Comparison of ENCODE assay signal across 22 mouse cellular contexts in the genomic region with DNA sequence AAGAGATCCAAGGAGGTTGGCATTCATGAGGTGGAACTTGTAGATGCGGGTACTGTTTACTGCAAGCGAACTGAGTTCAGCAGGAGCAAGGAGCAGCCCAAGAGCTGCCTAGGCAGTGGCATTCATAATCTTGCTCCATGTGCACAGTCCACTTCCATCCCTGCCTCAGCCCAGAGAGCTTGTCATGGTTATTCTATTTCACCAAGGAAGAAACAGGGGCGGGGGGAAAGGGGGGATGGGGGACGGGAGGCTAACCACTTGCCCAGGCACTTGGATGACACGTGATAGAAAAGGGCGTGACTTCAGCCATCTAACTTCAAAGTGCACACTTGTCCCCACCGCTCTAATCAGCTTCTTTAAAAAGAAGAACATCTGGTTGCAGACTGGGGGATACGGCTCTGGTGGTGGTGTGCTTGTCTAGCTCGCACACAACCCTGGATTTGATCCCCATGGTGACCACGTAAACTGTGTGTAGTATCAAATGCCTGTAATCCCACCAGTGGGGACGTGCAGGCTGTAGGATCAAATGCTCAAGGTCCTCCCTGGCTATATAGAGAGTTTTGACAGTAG.
DNase-seq lines count a peak whose midpoint lies in the region; ATAC-seq lines count a peak whose summit lies in the region.
"Had no signal": no experiment of that assay in that cellular context is flagged by ENCODE, and none has a peak within 500 bp of the region (broad histone marks: within the 10 kb centered on the region; RNA-seq: fewer than 3 reads in every experiment).

No protein-coding gene starts in this region.

- peak; percentile 76 for DNase-seq in heart, embryonic 10.5 days (ENCODE audit: low spot score)
- no peak for DNase-seq in heart, adult 9 months (ENCODE audit: low spot score in 2 of 2)
- DNase-seq in midbrain, embryonic 11.5 days (ENCODE audit: low spot score, missing footprints): peak; percentile 60
- no peak for DNase-seq in midbrain, embryonic 10.5 days (ENCODE audit: low spot score)
- DNase-seq in forelimb bud, embryonic 11.5 days (ENCODE audit: low read depth, low spot score): peak; percentile 32
- no peak for DNase-seq in adrenal gland, postnatal 25 days
- DNase-seq: cerebellum, adult 18-20 months; cerebellum, postnatal 25 days; gastrocnemius, postnatal 36 days; kidney, adult 11 months; kidney, postnatal 10 days; left cerebral cortex, postnatal 4 days; midbrain, embryonic 14.5 days; thymus, postnatal 14 days had no signal

- H3K27me3 ChIP-seq in heart, embryonic 10.5 days (ENCODE audit: insufficient read depth, poor library complexity, severe bottlenecking): no peaks in the 10 kb centered on the region
- no peaks in the 10 kb centered on the region for H3K27me3 ChIP-seq in midbrain, embryonic 11.5 days (ENCODE audit: control insufficient read depth, insufficient read depth, low read length)
- H3K27me3 ChIP-seq in midbrain, embryonic 10.5 days (ENCODE audit: low read depth, poor library complexity, severe bottlenecking): no peaks in the 10 kb centered on the region
- H3K27me3 ChIP-seq in forebrain, embryonic 12.5 days: no peaks in the 10 kb centered on the region
- H3K27me3 ChIP-seq: heart, embryonic 15.5 days; neural tube, embryonic 13.5 days had no signal

- no peaks in the 10 kb centered on the region for H3K9me3 ChIP-seq in heart, embryonic 10.5 days
- no peaks in the 10 kb centered on the region for H3K9me3 ChIP-seq in midbrain, embryonic 11.5 days (ENCODE audit: control insufficient read depth, low read length)
- H3K9me3 ChIP-seq in midbrain, embryonic 10.5 days (replicated peaks): no peaks in the 10 kb centered on the region
- H3K9me3 ChIP-seq in forebrain, embryonic 12.5 days: no peaks in the 10 kb centered on the region
- H3K9me3 ChIP-seq: forebrain, embryonic 10.5 days; heart, embryonic 15.5 days; neural tube, embryonic 13.5 days had no signal

- ATAC-seq in midbrain, embryonic 11.5 days (ENCODE audit: low FRiP score): no peak
- ATAC-seq in forebrain, embryonic 12.5 days (ENCODE audit: low FRiP score): no peak

- peaks cover 10% of the 10 kb centered on the region for H3K4me1 ChIP-seq in heart, embryonic 10.5 days
- no peaks in the 10 kb centered on the region for H3K4me1 ChIP-seq in midbrain, embryonic 11.5 days (ENCODE audit: control insufficient read depth, insufficient read depth, low read length)
- H3K4me1 ChIP-seq in midbrain, embryonic 10.5 days: peaks cover 5% of the 10 kb centered on the region; the same call in 1 of the 2 replicates
- H3K4me1 ChIP-seq in forebrain, embryonic 12.5 days: peaks cover 4% of the 10 kb centered on the region; the same call in 1 of the 2 replicates
- H3K4me1 ChIP-seq: heart, embryonic 15.5 days; neural tube, embryonic 13.5 days had no signal

- H3K4me2 ChIP-seq in midbrain, embryonic 11.5 days: no peak overlapping the region
- no peak overlapping the region for H3K4me2 ChIP-seq in forebrain, embryonic 12.5 days
- H3K4me2 ChIP-seq: heart, embryonic 15.5 days; neural tube, embryonic 13.5 days had no signal

- 39% methylated on average over 11 of the region's 11 CpGs for WGBS in heart, embryonic 10.5 days
- 77% methylated on average over 11 of the region's 11 CpGs for WGBS in midbrain, embryonic 11.5 days
- WGBS in midbrain, embryonic 10.5 days: 76% methylated on average over 11 of the region's 11 CpGs
- WGBS in forebrain, embryonic 12.5 days: 83% methylated on average over 11 of the region's 11 CpGs

- no peaks in the 10 kb centered on the region for H3K36me3 ChIP-seq in heart, embryonic 10.5 days
- H3K36me3 ChIP-seq in midbrain, embryonic 11.5 days (ENCODE audit: control insufficient read depth, insufficient read depth, low read length): no peaks in the 10 kb centered on the region
- no peaks in the 10 kb centered on the region for H3K36me3 ChIP-seq in midbrain, embryonic 10.5 days
- no peaks in the 10 kb centered on the region for H3K36me3 ChIP-seq in forebrain, embryonic 12.5 days (replicated peaks)
- H3K36me3 ChIP-seq: forebrain, embryonic 10.5 days; G1E; heart, embryonic 15.5 days; neural tube, embryonic 13.5 days had no signal

- H3K27ac ChIP-seq in heart, embryonic 10.5 days: no peak overlapping the region
- no peak overlapping the region for H3K27ac ChIP-seq in midbrain, embryonic 11.5 days (ENCODE audit: low read depth, low read length)
- no peak overlapping the region for H3K27ac ChIP-seq in midbrain, embryonic 10.5 days (replicated peaks)
- H3K27ac ChIP-seq in forebrain, embryonic 12.5 days: no peak overlapping the region
- H3K27ac ChIP-seq: forebrain, embryonic 10.5 days; heart, embryonic 15.5 days; left cerebral cortex, adult 2 months; liver, embryonic 14.5 days; macrophage; neural tube, embryonic 13.5 days had no signal

- 0 out of 2 replicates have a peak overlapping the region, but pooled peaks have one; percentile 3 for H3K4me3 ChIP-seq in heart, embryonic 10.5 days
- H3K4me3 ChIP-seq in midbrain, embryonic 11.5 days (ENCODE audit: low read depth, low read length): no peak overlapping the region
- H3K4me3 ChIP-seq in midbrain, embryonic 10.5 days: no peak overlapping the region
- no peak overlapping the region for H3K4me3 ChIP-seq in forebrain, embryonic 12.5 days (replicated peaks)
- H3K4me3 ChIP-seq: forebrain, embryonic 10.5 days; heart, embryonic 15.5 days; left cerebral cortex, adult 2 months; neural tube, embryonic 13.5 days had no signal

- H3K9ac ChIP-seq in midbrain, embryonic 11.5 days (ENCODE audit: low read length): no peak overlapping the region
- no peak overlapping the region for H3K9ac ChIP-seq in forebrain, embryonic 12.5 days
- H3K9ac ChIP-seq: heart, embryonic 15.5 days; liver, embryonic 14.5 days; neural tube, embryonic 13.5 days had no signal

Comparison
In these comparisons a context has a peak if more than half of its experiments do, and no peak if none do; other contexts are left out.
1. DNase-seq: peak in heart, embryonic 10.5 days (single experiment), midbrain, embryonic 11.5 days (single experiment) and forelimb bud, embryonic 11.5 days (single experiment); none in heart, adult 9 months (0 of 2), midbrain, embryonic 10.5 days (single experiment) and adrenal gland, postnatal 25 days (single experiment).